Mouse (Mus musculus): ENCODE measurements around the gene Abhd14a. TPM values are rescaled to one million over a fixed set of nuclear protein-coding genes. Genes with fewer than 3 reads are reported as not detected.
"Not testable (repeated sequence)": the region's sequence is repeated elsewhere in the genome, so short reads cannot be mapped to it uniquely, and the experiment has no call there.

Gene Abhd14a
- 40.1 and 40.4 TPM in 2 replicates for polyA plus RNA-seq (2016; fragmentation: Nextera tagmentation; extraction: Ambion mirVana)

DNA sequence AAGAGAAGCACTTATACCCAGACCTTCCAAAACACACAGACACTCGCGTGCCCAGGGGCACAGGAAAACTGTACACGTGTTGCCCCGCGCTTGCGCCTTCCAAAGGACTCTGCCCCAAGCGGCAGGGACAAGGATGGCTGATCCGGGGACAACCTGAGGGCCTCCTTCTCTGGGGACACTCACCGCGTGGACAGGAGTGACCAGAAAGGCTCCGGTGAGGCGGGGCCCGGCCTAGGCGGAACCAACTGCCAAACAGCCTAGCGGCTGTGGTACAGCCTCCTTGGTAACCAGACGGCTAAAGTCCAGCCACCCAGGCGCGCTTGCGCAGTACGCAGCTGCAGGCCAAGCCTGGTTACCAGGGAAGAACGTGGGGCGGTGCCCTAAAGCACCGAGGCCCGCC, at the start of gene Abhd14a, which contains the start of gene Abhd14b:
Gene Abhd14a, minus strand, starts transcription at position 331 of the 400 bp plus-strand sequence.
Gene Abhd14b, plus strand, starts transcription at position 112 of the 400 bp plus-strand sequence.
- WGBS = under 1% methylated on average over 24 of the region's 24 CpGs
- Histone ChIP-seq H3K27me3 (replicated peaks; ENCODE audit: low read depth, poor library complexity, severe bottlenecking) (no peaks in the 10 kb centered on the region), H3K36me3 (replicated peaks) (no peaks in the 10 kb centered on the region), H3K27ac (replicated peaks) (peak within 1 kb of the TSS; percentile 84), H3K4me1 (peaks cover 76% of the 10 kb centered on the region), H3K9me3 (no peaks in the 10 kb centered on the region), H3K4me3 (peak within 1 kb of the TSS; percentile 63)
- DNase-seq (ENCODE audit: low spot score) = peak; percentile 94

DNA sequence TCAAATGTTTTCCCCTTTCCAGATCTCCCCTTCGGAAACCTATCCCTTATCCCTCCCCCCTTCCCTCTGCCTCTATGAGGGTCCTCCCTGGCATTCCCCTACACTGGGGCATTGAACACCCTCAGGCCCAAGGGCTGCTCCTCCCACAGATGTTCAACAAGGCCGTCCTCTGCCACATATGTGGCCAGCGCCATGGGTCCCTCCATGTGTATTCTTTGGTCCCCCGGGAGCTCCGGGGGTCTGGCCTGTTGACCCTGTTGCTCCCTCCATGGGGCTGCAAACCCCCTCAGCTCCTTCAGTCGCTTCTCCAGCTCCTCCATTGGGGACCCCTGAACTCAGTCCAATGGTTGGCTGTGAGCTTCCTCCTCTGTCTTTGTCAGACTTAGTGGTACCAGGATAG, 40.1 kb upstream of the Abhd14a start:
- H3K4me1 ChIP-seq = not testable (repeated sequence)
- WGBS = 82% methylated on average over 6 of the region's 6 CpGs

DNA sequence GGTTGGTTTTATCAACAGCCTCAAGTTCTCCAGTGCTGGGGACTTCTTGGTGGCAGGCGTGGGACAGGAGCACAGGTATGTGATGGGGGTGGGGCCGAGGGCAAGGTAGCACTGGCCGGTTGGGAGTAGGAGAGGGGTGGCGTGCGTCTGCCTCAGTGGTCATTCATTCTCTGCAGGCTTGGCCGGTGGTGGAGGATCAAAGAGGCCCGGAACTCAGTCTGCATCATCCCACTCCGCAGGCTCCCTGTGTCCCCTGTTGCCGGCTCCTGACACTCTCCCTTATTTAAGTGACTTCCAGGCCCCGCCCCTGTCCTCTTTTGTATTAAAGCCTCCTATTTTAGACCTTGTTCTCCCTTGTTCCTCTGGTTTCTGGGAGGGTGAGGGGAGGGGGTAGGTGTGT, 37.6 kb upstream of the Abhd14a start:
- DNase-seq (ENCODE audit: low spot score) = no peak
- no peak overlapping the region for H3K4me3 ChIP-seq
- no peaks in the 10 kb centered on the region for H3K4me1 ChIP-seq
- H3K27me3 ChIP-seq (replicated peaks; ENCODE audit: low read depth, poor library complexity, severe bottlenecking) = no peaks in the 10 kb centered on the region
- peaks cover 63% of the 10 kb centered on the region for H3K36me3 ChIP-seq (replicated peaks)
- H3K27ac ChIP-seq (replicated peaks) = no peak overlapping the region
- 92% methylated on average over 10 of the region's 10 CpGs for WGBS
- no peaks in the 10 kb centered on the region for H3K9me3 ChIP-seq

More for the DNA sequence above, 40.1 kb upstream of the Abhd14a start:
- DNase-seq (ENCODE audit: low spot score); H3K9me3 ChIP-seq; H3K27me3 ChIP-seq (replicated peaks; ENCODE audit: low read depth, poor library complexity, severe bottlenecking); H3K27ac ChIP-seq (replicated peaks); H3K4me3 ChIP-seq: not testable (repeated sequence)
- peaks cover 40% of the 10 kb centered on the region for H3K36me3 ChIP-seq (replicated peaks)

DNA sequence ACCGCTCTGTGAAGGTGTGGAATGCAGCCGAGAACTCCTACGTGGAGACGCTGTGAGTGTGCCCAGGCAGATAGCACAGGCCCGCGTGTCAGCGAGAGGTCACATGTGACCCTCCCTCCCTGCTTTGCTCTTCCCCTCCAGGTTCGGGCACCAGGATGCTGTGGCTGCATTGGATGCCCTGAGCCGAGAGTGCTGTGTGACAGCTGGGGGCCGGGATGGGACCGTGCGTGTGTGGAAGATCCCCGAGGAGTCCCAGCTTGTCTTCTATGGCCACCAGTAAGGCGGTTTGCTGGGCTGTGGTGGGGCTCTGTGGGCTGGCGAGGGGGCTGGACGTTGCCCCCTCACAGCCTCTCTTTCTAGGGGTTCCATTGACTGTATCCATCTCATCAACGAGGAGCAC, 36.1 kb upstream of the Abhd14a start:
- WGBS = 93% methylated on average over 17 of the region's 17 CpGs

DNA sequence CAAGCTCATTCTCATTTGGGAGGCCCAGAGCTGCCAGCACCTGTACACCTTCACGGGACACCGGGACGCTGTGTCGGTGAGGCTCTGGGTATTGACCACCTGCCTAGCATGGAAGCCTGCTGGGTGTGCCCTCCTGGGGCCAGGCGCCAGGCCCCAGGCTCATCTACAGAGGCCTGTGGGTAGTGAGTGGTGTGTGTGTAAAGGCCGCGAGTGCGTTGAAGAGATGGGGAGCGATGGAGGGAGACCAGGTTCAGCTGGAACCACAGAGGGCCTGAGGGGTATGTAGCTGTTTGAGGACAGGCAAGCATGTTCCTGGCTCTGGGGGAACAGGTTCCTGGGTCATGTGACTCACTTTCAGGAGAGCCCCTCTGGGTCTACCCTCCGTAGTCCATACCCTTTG, 35.7 kb upstream of the Abhd14a start:
- no peak for DNase-seq (ENCODE audit: low spot score)
- Histone ChIP-seq H3K27ac (replicated peaks) (no peak overlapping the region), H3K9me3 (no peaks in the 10 kb centered on the region), H3K4me3 (no peak overlapping the region), H3K4me1 (peaks cover 3% of the 10 kb centered on the region), H3K27me3 (replicated peaks; ENCODE audit: low read depth, poor library complexity, severe bottlenecking) (no peaks in the 10 kb centered on the region), H3K36me3 (replicated peaks) (peaks cover 73% of the 10 kb centered on the region)
- WGBS = 94% methylated on average over 10 of the region's 10 CpGs

More for the DNA sequence above, 36.1 kb upstream of the Abhd14a start:
- Histone ChIP-seq H3K4me1 (no peaks in the 10 kb centered on the region), H3K4me3 (no peak overlapping the region), H3K27me3 (replicated peaks; ENCODE audit: low read depth, poor library complexity, severe bottlenecking) (no peaks in the 10 kb centered on the region), H3K36me3 (replicated peaks) (peaks cover 73% of the 10 kb centered on the region), H3K27ac (replicated peaks) (no peak overlapping the region), H3K9me3 (no peaks in the 10 kb centered on the region)
- no peak for DNase-seq (ENCODE audit: low spot score)

DNA sequence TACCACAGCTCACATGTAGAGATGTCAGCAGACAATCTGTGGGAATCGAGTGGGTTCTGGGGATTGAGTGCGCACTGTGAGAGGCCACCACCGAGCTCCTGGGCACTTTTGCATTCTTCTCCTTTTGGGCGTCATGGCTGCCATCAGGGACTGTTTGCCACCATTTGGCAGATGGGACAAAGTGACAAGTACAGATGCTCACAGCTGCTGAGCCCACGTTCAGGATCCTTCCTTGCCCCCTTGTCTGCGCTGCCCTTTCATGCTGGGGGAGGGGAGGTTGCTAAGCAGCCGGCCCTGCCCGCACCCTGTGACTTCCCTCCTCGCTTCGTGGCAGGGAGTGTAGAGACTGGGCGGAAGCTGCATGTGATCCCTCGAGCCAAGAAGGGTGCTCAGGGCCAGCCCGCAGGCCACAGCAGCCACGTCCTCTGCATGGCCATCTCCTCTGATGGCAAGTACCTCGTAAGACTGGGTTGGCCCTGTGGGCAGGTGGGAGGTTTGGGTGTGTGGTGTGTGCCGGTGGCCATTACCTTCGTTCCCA, 35.2 kb upstream of the Abhd14a start:
- Histone ChIP-seq H3K36me3 (replicated peaks) (peaks cover 73% of the 10 kb centered on the region), H3K4me1 (peaks cover 8% of the 10 kb centered on the region), H3K9me3 (no peaks in the 10 kb centered on the region), H3K27ac (replicated peaks) (no peak overlapping the region), H3K27me3 (replicated peaks; ENCODE audit: low read depth, poor library complexity, severe bottlenecking) (no peaks in the 10 kb centered on the region), H3K4me3 (no peak overlapping the region)
- WGBS = 92% methylated on average over 17 of the region's 17 CpGs
- DNase-seq (ENCODE audit: low spot score) = no peak

DNA sequence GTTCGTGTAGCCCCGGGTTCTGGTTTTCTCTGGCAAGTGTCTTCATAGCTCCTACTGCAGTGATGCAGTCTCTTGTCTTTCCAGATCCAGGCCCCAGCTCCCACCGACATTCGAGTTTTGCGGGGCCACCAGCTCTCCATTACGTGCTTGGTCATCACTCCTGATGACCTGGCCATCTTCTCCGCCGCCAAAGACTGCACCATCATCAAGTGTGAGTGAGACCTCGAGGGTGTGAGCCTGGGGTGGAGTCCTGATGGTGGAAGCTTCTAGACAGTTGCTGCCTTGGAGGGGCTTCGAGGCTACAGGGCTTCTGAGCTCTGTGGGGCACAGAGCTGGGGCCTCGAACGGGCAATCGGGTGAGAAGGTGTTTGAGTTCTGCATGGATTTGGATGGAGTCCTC, 34.2 kb upstream of the Abhd14a start:
- no peaks in the 10 kb centered on the region for H3K27me3 ChIP-seq (replicated peaks; ENCODE audit: low read depth, poor library complexity, severe bottlenecking)
- no peaks in the 10 kb centered on the region for H3K9me3 ChIP-seq
- peaks cover 73% of the 10 kb centered on the region for H3K36me3 ChIP-seq (replicated peaks)
- 93% methylated on average over 13 of the region's 13 CpGs for WGBS
- H3K4me1 ChIP-seq = peaks cover 13% of the 10 kb centered on the region
- no peak overlapping the region for H3K27ac ChIP-seq (replicated peaks)
- H3K4me3 ChIP-seq = no peak overlapping the region
- DNase-seq (ENCODE audit: low spot score) = no peak

DNA sequence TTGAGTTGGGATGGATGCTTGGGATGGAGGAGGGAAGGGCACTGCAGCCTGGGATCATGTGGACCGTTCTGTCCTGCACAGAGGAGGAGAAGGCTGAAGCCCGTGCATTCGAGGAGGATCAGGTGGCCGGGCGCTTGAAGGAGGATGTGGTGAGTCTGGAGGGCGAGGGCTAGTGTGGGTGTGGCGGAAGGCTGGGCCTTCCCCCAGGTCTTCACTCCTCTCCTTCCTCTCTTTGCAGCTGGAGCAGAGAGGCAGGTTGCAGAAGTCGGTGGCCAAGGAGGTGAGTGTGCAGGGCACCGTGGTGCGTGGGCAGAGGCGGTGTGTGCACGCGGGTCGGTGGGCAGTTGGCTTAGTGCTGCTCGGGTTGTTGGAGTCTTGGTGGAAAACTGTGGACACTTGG, 33.6 kb upstream of the Abhd14a start:
- Histone ChIP-seq H3K4me1 (peaks cover 19% of the 10 kb centered on the region), H3K36me3 (replicated peaks) (peaks cover 68% of the 10 kb centered on the region), H3K27me3 (replicated peaks; ENCODE audit: low read depth, poor library complexity, severe bottlenecking) (no peaks in the 10 kb centered on the region), H3K4me3 (no peak overlapping the region), H3K9me3 (no peaks in the 10 kb centered on the region), H3K27ac (replicated peaks) (no peak overlapping the region)
- 92% methylated on average over 15 of the region's 15 CpGs for WGBS
- no peak for DNase-seq (ENCODE audit: low spot score)

DNA sequence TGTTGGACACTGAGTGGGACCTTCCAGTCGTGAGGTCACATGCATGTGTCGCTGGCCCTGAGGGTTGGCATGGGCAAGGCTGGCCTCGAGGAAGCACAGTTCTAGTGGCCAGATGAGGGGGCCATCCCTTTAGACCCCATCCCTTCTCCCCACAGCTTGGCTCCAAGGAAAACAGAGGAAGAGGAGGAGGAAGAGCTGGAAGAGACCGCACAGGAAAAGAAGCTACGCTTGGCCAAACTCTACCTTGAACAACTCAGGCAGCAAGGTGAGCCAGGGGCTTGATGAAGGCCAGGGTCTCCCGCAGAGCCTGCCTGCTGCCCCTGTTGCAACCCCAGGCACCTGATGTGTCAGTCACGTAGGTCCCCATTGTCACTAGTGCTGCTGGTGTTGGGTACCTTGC, 33.1 kb upstream of the Abhd14a start:
- H3K36me3 ChIP-seq (replicated peaks) = peaks cover 62% of the 10 kb centered on the region
- H3K4me3 ChIP-seq = no peak overlapping the region

DNA sequence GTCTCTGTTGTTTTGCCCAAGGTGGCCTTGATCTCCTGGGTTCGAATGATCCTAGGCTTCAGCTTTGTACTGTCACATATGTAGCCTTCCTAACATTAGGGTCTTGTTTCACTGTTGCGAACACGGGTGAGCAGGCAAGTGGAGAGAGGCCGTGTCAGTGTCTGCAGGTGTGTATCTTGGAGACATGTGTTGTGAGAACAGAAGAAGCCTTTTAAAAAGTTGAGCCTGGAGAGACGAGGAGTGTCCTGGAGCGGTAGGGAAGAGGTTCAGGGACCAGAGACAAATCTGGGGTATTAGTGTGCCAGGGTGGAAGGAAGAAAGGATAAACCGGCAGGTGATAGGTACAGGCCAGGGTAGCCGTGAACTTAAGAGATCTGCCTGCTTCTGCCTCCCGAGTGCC, 30.6 kb upstream of the Abhd14a start:
- peaks cover 38% of the 10 kb centered on the region for H3K36me3 ChIP-seq (replicated peaks)
- no peaks in the 10 kb centered on the region for H3K27me3 ChIP-seq (replicated peaks; ENCODE audit: low read depth, poor library complexity, severe bottlenecking)
- 81% methylated on average over 9 of the region's 9 CpGs for whole genome bisulfite sequencing
- H3K9me3 ChIP-seq = no peaks in the 10 kb centered on the region
- H3K4me1 ChIP-seq = peaks cover 48% of the 10 kb centered on the region
- H3K4me3 ChIP-seq = peak overlapping the region; percentile 81
- DNase-seq (ENCODE audit: low spot score) = no peak
- H3K27ac ChIP-seq (replicated peaks) = no peak overlapping the region

More for the DNA sequence above, 33.1 kb upstream of the Abhd14a start:
- peaks cover 24% of the 10 kb centered on the region for H3K4me1 ChIP-seq
- no peak overlapping the region for H3K27ac ChIP-seq (replicated peaks)
- no peaks in the 10 kb centered on the region for H3K9me3 ChIP-seq
- no peaks in the 10 kb centered on the region for H3K27me3 ChIP-seq (replicated peaks; ENCODE audit: low read depth, poor library complexity, severe bottlenecking)
- WGBS = 93% methylated on average over 7 of the region's 7 CpGs
- no peak for DNase-seq (ENCODE audit: low spot score)

DNA sequence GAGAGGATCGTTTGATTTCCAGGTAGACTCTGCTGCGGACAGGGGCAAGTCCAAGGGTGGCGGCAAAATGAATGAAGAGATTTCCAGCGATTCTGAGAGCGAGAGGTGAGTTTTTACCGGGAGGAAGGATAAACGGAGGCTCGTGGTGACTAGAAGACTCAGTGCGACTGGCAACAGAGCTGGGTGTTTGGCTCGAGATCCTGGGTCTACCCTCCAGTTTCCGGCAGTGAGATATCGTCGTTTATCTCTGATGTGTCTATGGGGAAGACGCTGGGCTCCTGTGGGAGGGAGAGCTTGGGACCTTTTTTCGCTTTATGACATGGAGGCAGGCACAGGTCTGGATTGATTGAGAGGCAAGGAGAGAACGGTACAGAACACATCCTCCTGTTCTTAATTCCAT, 30.2 kb upstream of the Abhd14a start:
- DNase-seq (ENCODE audit: low spot score) = no peak
- Histone ChIP-seq H3K36me3 (replicated peaks) (peaks cover 34% of the 10 kb centered on the region), H3K9me3 (no peaks in the 10 kb centered on the region), H3K27ac (replicated peaks) (peak overlapping the region; percentile 68), H3K4me3 (peak overlapping the region; percentile 81), H3K4me1 (peaks cover 52% of the 10 kb centered on the region), H3K27me3 (replicated peaks; ENCODE audit: low read depth, poor library complexity, severe bottlenecking) (no peaks in the 10 kb centered on the region; the same call in 1 of the 2 replicates)
- WGBS = 5% methylated on average over 16 of the region's 16 CpGs

DNA sequence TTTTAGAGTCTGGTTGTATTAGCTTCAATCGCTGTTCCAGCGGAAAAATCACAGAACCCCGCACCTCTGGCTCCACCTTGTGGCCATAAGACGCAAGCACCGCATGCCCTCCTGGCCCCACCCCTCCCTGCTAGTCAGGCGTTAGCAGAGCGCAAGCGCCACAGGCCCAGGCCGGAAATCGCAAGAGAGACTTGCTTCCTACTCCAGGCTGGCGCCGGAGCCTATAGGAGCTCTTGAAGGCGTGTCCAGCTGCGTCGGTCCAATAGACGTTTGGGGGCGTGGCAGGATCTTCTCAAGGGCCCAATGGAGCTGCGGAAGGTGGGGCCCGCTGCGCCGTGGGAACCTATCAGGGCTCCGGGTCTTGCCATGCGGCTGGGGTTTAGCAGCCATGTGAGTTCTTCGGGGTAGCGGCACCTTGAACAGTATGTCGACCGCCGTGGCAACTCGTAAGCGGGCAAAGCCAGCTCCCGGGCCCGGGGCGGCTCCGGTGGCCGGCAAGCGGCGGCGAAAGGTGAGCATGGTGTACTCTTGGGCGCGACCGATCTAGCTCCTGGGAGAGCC, 29.5 kb upstream of the Abhd14a start, which contains the start of gene Parp3:
Gene Parp3, minus strand, starts transcription at position 26 of the 561 bp plus-strand sequence.
- Histone ChIP-seq H3K9me3 (no peaks in the 10 kb centered on the region), H3K27ac (replicated peaks) (peak within 1 kb of the TSS; percentile 68), H3K4me1 (peaks cover 58% of the 10 kb centered on the region), H3K36me3 (replicated peaks) (peaks cover 29% of the 10 kb centered on the region), H3K4me3 (peak within 1 kb of the TSS; percentile 81), H3K27me3 (replicated peaks; ENCODE audit: low read depth, poor library complexity, severe bottlenecking) (no peaks in the 10 kb centered on the region; the same call in 1 of the 2 replicates)
- peak; percentile 99 for DNase-seq (ENCODE audit: low spot score)
- WGBS = under 1% methylated on average over 41 of the region's 41 CpGs
